Mouse (Mus musculus) CD8-positive naive resting alpha-beta T cell, adult 2 months (primary cell): ENCODE results near the gene Fgl2.

Experiments
- DNase-seq, 2 experiments: peaks; one replicate each; pipeline ENCODE4 v3.0.0; 2022; ENCODE audit warnings: low read depth in 2 of 2, low spot score in 2 of 2

Gene Fgl2

DNA sequence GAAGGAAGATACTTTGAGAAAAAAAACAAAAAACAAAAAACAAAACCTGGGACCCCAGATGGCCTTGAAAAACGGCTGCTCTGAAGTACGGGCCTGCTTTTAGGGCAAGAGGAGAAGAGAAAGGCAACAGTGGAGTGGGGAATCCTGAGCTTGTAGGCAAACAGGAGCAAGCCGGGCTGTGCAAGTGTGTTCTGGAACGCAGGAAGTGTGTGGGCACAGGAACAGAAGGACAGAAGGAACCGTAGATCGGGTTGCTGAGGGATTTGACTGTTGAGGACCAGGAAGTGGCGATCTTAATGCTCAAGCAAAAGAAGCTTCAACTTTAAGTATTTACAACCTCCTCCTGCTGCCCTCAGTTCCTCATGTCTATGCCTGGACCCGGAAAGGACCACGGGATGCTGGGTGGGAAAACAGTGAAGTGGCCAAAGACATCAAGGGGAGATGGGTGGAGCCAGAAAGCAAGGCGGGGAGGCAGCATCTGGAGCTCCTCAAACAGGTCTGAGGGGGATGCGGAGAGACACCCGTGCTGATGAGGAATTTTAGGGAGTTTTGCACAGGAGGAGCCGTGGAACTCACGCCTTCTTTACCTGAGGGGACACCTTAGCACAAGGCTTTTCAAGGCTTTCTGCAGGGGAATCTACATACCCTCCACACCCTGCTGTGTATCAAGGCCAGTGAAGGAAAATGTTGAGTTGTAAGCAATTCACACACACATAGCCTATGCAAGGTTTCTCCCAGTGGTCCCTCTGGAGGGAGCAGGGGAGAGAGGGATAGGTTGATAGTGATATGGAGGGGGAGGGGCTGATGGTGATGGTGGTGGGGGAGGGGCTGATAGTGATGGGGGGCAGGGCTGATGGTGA lies 11.2 kb downstream of the Fgl2 start:
- DNase-seq: no peak

DNA sequence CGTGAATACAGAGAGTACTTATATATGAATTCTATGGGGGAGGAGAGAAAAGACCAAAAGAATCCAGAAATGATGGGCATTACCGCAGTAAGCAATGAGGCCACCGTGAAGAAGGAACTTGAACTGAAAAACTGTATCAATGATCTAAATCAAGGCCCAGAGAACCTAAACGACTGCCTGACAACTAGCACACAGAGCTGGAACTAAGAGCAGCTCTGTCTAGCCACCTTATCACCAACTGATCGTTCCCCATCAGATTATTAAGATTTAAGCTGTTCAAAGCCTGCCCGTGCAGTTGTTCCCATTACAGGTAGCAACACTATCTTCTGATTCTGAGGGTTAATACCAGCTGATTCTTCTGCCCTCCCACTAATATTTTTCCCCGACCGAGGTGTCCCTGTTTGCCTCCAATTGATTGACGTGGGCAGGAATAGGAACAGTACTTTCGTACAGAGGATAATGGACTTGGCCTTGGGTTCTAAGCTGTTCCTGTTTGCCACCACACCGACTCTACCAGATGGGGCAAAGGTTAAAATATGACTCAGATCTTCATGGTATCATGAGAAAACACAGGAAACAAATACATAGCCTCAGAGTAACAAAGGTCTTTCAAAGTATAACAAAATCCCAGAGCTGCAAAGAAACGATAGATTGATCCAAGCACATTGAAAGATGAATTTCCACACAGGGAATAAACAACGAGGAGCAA lies 12.0 kb downstream of the Fgl2 start:
- no peak for DNase-seq

DNA sequence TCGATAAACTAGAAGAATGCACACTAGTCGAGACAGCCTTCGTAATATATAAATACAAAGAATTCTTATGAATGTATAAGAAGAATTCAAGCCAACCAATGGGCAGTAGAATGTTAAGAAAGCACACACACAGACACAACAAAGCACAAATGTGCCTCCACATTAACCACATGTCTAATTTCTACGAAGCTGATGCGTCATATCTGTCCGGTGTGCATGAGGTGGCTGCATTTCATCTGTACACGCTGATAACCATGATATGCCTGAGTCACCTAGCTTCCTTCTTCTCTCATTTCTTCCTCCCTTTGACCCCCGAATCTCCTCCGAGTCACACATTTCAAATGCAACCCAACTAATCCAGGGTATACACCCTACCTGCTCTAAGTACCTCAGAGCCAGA lies 12.5 kb downstream of the Fgl2 start:
- no peak for DNase-seq

DNA sequence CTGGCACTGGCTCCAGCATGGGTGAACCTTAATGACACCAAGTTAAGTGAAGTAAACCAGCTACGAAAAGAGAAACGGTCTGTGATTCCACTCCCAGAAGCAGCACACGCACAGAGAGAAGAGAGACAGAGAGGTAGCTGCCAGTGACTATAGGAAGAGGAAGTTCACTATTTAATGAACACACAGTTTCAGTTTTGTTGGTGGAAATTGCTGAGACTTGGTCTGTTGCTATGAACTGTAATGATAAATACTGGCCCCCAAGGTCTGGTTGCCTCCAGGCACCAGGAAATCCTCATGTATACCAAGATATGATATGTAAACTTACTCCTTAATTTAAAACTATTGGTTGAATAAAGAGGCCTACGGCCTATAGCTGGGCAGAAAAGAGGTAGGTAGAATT lies 14.0 kb downstream of the Fgl2 start:
- DNase-seq: no peak

DNA sequence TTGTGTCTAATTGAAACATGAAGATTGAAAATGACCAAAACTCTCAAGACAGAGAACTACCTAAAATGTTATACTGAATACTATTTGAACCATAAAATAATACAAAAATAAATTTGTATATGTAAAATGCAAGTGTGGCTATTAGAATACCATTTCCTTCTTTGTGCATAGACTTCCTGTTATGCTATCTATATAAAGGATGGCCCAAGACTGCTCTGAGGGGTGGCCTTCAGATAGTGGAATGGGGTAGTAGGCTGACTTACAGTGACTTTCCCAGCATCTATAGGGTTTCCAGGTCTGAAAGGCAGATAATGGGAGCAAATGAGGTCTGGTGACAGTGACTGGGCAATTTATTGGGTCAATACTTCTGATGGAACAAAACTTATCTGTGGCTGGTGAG lies 14.9 kb downstream of the Fgl2 start:
- no peak for DNase-seq

DNA sequence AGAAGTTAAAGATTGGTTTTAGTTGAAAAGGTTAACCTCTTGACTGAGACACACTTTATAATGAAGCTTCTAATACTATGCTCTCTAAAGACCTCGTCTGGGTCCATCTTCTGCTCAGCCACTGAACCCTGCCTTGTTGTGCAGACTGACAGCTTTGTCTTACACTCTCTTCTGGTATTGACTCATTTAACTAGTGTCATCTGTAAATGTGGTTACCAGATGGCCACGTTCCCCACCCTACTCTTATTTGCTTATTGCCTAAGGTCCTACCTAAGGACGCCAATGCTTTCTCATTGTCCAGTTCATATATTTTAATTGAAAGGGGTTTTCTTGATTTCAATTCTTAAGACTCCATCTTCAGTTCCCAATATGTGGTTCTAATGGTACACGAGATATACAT lies 16.4 kb downstream of the Fgl2 start:
- no peak for DNase-seq

DNA sequence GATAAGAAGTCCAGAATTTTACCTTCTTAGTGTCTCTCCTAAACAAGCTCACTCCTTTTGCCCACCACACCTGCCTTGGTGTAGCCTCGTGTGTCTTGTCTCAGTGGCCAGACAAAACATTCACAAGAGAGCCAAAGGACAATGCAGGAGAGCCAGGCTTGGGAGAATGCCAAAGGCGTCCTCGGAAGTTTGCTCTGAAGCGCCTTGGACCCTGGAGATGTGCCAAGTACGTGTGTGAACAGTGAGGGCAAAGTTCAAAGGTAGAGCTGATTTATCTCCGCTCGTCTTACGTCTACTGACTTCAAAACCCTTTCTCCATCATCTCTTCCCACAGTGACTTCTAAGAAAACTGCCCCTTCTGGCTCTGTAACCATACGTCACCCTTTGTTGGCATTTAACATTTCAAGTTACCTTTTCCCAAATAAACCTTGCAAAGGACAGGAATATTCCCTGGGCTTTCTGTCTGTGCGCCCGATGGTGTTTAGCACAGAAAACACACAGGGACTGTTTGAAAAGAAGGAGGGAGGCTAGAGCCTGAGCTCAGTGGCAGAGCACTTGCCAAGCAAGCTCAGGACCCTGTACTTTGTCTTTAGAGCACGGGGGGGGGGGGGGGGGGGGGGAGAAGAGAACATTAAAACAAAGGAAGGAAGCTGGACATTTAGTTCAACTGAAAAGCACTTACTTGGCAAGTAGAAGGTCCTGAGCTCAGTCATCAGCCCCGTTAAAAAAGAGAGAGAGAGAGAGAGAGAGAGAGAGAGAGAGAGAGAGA lies 19.4 kb downstream of the Fgl2 start:
- no peak for DNase-seq

DNA sequence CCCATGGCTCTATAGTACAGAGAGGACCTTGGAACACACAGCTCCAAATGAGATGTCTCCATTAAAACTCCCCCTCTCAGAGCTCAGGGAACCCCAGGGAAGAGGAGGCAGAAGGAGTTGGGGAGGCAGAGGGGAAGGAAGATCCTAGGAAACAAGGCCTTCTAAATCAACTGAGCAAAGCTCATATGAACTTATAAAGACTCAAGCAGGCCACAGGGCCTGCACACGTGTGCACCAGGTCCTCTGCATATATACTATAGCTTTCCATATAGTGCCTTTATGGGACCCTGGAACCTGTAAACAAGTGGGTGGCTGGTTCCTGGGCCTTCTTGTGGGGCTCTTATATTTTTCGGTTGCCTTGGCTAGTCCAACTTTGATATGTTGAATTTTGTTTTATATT lies 22.1 kb downstream of the Fgl2 start:
- DNase-seq: no peak

DNA sequence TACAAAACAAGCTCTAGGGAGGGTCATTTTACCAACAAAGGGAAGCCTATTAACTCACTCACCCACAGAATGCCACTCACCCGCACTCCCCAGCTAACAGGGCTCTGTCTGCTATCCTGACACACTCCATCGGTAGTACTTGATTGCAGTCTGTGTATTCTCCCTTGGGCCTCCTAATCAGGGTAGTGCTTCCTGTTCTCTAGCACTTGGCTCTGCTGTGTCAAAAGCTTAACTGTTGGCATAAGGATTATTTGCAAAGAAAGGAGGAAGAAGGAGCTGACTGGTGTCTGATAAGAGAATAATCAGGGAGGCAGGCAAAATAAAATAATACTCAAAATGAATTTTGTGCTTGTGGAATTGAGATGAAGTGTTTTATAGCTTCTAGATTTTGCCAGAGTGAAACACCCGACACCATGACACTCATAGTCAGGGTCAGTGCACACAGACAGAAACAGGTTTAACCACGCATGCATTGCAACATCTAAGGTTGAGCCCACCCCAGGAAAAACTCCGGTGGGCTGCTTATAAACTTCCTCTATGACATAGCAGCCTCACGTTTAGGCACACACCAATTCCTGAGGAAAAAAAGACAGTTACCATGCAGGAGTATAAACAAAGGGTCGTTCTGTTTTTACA lies 22.9 kb downstream of the Fgl2 start:
- no peak for DNase-seq

DNA sequence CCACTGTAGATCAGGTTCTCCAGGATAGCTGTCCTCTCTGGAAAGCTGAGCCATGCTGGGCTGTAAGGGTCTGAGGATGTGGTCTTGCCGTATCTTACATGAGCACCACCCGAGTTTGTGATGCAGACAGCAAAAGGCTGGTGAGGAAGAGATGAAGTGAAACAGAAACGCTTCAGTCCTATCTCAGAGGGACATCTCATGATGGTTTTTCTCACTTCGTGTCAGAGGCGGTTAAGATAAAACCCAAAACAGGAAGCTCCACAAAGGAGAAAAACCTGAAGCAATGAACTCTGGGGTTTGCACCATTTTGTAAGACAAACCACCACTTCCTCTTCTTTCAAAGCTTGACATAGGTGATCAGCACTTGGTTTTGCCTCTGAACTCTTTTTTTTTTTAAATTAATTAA lies 38.8 kb downstream of the Fgl2 start:
- peak; percentile 71 to 74 for DNase-seq

DNA sequence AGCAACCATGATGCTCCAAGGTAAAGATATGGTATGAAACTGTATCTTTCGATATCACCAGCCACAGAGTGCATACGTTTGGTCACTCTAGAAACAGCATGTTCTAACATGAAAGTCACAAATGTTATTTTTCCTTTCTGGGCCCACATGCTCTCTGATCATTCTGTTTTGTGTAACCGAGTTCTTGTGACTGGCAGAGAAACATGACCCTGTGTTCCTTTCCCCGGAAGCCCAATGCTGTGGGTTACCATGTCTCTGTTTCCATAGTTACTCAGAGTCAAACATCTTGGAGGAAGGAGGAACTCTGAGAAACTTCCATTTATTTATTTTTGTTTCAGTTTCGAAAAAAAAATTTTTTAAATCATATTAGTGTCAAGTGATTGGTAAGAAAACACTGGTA lies 39.6 kb downstream of the Fgl2 start:
- peak; percentile 23 to 28 for DNase-seq

DNA sequence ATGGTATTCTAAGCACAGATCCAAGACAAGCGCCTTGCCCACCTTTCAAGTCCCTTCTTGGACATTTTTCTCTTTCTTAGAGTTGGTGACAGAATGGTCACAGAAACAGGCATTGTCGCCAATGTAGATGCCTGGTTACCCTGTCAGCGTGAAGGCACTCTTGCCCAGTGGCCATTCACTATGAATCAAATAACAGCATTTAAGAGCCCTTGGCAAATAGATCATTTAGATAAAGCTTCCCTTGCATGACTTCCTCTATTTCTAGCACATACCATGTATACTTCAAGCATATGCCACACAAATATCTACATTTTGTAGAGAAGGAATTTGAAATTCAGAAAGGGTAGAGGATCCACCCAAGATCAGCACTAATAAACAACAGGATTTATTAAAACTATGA lies 40.9 kb downstream of the Fgl2 start:
- no peak for DNase-seq

DNA sequence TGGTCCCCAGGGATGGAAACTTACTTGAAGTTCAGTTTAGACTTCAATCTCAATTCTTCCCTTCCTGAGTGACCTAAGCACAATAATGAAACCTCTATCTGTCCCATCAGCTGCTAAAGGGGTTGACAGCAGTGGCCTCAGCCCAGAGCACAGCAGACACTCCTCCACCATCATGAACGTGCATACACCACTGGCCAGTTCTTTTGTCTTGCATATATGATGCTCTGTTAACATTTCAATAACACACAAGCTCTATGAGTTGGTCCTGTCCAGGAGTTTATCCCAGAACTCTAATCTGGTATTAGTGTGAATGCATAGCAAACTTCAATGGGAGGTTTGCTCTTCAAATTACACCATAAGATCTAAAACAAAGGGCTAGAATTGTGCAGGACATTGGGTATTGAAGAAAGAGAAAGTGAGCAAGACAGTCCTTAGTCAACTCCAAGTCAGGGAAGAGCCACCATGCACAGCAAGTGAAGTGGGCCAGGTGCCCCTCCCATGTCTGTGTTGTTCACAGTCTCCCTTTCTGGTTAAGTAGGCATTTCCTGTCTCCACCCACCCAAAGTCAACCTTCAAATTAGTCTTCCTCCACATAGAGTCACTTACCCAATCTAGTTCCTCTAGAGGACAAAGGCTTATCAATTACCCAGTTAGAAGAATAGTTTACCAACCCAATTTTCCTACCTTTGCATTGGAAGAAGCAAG lies 41.8 kb downstream of the Fgl2 start:
- peak in 1 of 2 experiments; percentile 33 for DNase-seq

DNA sequence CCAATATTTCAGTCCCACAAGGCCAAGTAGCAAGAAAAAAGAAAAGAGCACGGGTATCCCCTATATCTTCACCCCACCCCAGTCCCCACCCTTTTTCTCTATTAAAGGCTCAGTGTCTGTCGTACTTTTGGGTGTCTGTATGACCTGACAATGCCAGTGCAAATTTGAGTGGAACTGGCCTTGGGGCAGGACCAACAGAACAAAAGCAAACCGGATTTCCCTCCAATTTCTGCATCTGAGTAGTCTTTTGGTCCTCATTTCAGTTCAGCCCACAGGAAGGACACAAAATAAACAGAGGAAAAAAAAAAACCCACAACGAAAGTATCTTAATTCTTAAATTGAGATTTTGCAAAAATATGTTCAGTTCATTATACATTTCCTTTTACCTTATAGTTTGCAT lies 46.2 kb downstream of the Fgl2 start:
- no peak for DNase-seq

DNA sequence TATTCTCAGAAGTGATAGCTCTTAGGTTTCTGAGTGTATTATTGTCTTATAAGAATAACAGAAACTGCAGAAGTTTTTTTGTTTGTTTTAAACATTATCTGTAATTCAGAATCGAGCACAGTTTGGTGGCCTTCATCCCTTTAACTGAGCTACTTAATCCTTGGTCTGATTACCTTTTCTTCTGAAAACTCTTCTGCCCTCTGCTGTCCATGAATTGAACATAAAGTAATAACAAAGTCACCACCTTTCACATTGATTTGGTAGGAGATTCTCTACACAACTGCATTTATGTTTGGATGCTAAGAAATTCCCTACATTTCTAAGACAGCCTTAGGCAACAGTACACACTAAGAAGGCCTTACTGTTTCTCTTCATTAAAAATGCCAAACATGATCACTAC lies 48.2 kb downstream of the Fgl2 start:
- DNase-seq: peak in 1 of 2 experiments; percentile 57

DNA sequence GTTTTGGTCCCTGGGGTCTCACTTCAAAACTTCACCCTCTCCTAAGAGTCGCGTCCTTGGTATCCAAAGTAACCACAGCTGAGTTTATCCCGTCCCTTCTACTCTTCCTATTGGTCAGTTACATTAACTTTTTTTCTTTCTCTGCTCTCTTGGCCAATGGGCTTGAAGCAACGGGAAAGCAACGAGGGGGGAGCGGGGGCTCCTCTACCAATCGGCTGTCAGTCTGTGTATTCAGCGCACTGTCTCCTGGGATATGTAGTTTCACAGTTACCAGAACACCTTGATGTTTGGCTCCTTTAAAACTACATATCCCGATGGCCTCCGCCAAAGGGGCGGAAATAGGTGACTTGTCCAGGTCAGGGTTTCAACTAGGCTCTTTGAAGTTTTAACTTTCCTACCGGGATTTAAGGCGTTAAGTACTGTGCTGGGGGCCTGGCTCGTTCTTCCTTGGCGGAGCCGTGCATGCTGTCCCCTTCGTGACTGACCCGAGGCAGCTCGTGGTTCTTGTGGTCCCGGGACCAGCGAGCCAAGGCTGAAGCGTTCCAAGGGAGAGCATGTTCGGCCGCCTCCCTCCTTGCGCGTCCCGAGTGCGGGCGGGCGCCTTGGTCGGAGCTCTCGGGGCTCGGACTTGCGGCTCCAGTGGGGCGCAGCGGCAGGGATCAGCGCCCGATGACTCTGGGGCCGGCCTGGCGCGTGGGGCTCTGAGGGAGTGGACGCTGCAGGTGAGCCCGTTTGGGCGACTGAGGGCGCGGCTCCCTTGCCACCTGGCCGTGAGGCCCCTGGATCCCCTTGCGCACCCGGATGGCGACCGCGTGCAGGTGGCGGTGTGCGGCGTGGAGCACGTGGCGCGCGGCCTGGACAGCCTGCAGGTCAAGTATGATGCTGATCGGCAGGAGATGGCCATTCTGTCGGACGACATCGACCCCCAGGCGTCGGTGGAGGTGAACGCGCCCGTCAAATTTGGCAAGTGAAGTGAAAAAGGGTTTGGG lies 52.5 kb downstream of the Fgl2 start, which contains the start of the genes Ccdc146 and Fam185a:
TSS of gene Ccdc146 (minus strand) at position 64 of the 989 bp plus-strand sequence.
TSS of gene Fam185a (plus strand) at position 345 of the 989 bp plus-strand sequence.
- DNase-seq: peak; percentile 86 to 89

DNA sequence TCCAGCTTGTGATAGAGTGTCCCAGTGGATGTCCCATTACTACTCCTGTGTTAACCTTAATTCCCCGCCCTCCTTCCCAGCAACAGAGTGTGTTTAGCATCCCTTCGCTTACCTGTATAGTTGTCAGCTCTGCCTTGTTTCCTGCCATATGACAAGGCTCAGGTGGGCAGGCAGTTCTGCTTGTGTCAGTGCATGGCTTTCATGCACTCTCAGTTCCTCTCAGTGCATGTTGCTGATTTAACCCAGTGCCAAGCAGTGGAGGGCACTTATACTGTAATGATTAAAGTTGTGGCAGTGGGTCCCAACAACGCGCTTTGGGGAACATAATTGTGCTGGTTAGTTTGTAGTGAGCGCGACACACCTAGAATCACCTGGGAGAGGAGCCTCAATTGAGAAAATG lies 54.2 kb downstream of the Fgl2 start:
- DNase-seq: no peak
